Mouse (Mus musculus): Measurements from ENCODE around the gene Rad54l2. TPM values are rescaled to one million over a fixed set of nuclear protein-coding genes. Genes with fewer than 3 reads are reported as not detected.

The Rad54l2 gene
- total RNA-seq, 2 experiments from 2014 or later = 5.7 to 5.8 TPM

- DNase-seq = no peak
Measured at GRCm38 (mm10) chr9:106752135-106752534, 36.9 kb downstream of the Rad54l2 start.

GRCm38 (mm10) chr9:106739962-106740361 lies 49.0 kb downstream of the Rad54l2 start:
- no peak for DNase-seq

GRCm38 (mm10) chr9:106739056-106739455 lies 49.9 kb downstream of the Rad54l2 start:
- DNase-seq = no peak

- no peak for DNase-seq
Measured at GRCm38 (mm10) chr9:106738199-106738985, 50.6 kb downstream of the Rad54l2 start.

- DNase-seq = no peak
Measured at GRCm38 (mm10) chr9:106733690-106734089, 55.3 kb downstream of the Rad54l2 start.

GRCm38 (mm10) chr9:106729416-106729815 lies 59.6 kb downstream of the Rad54l2 start:
- DNase-seq = no peak

- DNase-seq = no peak
Measured at GRCm38 (mm10) chr9:106726891-106727290, 62.1 kb downstream of the Rad54l2 start.

GRCm38 (mm10) chr9:106725435-106725834 lies 63.6 kb downstream of the Rad54l2 start:
- no peak for DNase-seq

- DNase-seq = no peak
Measured at GRCm38 (mm10) chr9:106724864-106725263, 64.1 kb downstream of the Rad54l2 start.

GRCm38 (mm10) chr9:106716729-106717128 lies 72.3 kb downstream of the Rad54l2 start:
- no peak for DNase-seq

GRCm38 (mm10) chr9:106716232-106716631 lies 72.8 kb downstream of the Rad54l2 start:
- no peak for DNase-seq

GRCm38 (mm10) chr9:106712470-106712869 lies 76.5 kb downstream of the Rad54l2 start:
- DNase-seq = no peak

GRCm38 (mm10) chr9:106692973-106693481 lies 96.0 kb downstream of the Rad54l2 start:
- peak; percentile 14 for DNase-seq

- no peak for DNase-seq
Measured at GRCm38 (mm10) chr9:106688834-106689233, 100.2 kb downstream of the Rad54l2 start.

GRCm38 (mm10) chr9:106686983-106687650 lies 101.9 kb downstream of the Rad54l2 start:
- peak; percentile 39 for DNase-seq

GRCm38 (mm10) chr9:106685249-106686101 lies 103.5 kb downstream of the Rad54l2 start, which contains the start of gene Tex264:
Tex264 (minus strand) TSS chr9:106685927.
- DNase-seq = peak; percentile 87

- no peak for DNase-seq
Measured at GRCm38 (mm10) chr9:106684918-106685248, 104.1 kb downstream of the Rad54l2 start.

GRCm38 (mm10) chr9:106684093-106684872 lies 104.7 kb downstream of the Rad54l2 start:
- no peak for DNase-seq

- no peak for DNase-seq
Measured at GRCm38 (mm10) chr9:106681026-106681425, 108.0 kb downstream of the Rad54l2 start.

- DNase-seq = no peak
Measured at GRCm38 (mm10) chr9:106678242-106678641, 110.8 kb downstream of the Rad54l2 start.

- DNase-seq = no peak
Measured at GRCm38 (mm10) chr9:106677702-106678101, 111.3 kb downstream of the Rad54l2 start.

GRCm38 (mm10) chr9:106676571-106676970 lies 112.4 kb downstream of the Rad54l2 start:
- no peak for DNase-seq

Measured in gastrocnemius, postnatal 25 days (tissue).